11 mouse cellular contexts compared by ENCODE assay signal in genomic region chr10:85025799-85026424, GRCm38 (mm10).
A peak's percentile ranks its signal among the peaks of the same experiment; 100 is the strongest.
DNase-seq lines count a peak whose midpoint lies in the region; ATAC-seq lines count a peak whose summit lies in the region.
"Had no signal": no experiment of that assay in that cellular context is flagged by ENCODE, and none has a peak within 500 bp of the region (broad histone marks: within the 10 kb centered on the region; RNA-seq: fewer than 3 reads in every experiment).

No protein-coding gene starts in this region.

- H3K27me3 ChIP-seq in heart, embryonic 13.5 days (replicated peaks) = no peaks in the 10 kb centered on the region
- no peaks in the 10 kb centered on the region for H3K27me3 ChIP-seq in forebrain, embryonic 14.5 days (replicated peaks; ENCODE audit: control insufficient read depth, insufficient read depth, low read length)
- H3K27me3 ChIP-seq in liver, embryonic 12.5 days (replicated peaks) = no peaks in the 10 kb centered on the region
- H3K27me3 ChIP-seq: CH12.LX had no signal

- H3K4me1 ChIP-seq in heart, embryonic 13.5 days = 0 out of 2 replicates have a peak, but pooled peaks cover 3% of the 10 kb centered on the region
- H3K4me1 ChIP-seq in forebrain, embryonic 14.5 days (ENCODE audit: control insufficient read depth, insufficient read depth, low read length) = peaks cover 19% of the 10 kb centered on the region
- H3K4me1 ChIP-seq in liver, embryonic 12.5 days = peaks cover 12% of the 10 kb centered on the region

- H3K36me3 ChIP-seq in heart, embryonic 13.5 days = no peaks in the 10 kb centered on the region
- no peaks in the 10 kb centered on the region for H3K36me3 ChIP-seq in forebrain, embryonic 14.5 days (ENCODE audit: control insufficient read depth, insufficient read depth, low read length)
- no peaks in the 10 kb centered on the region for H3K36me3 ChIP-seq in liver, embryonic 12.5 days

- H3K4me2 ChIP-seq in heart, embryonic 13.5 days = no peak overlapping the region
- H3K4me2 ChIP-seq in forebrain, embryonic 14.5 days (ENCODE audit: low read length) = no peak overlapping the region
- H3K4me2 ChIP-seq in liver, embryonic 12.5 days = no peak overlapping the region
- H3K4me2 ChIP-seq: neural tube, embryonic 13.5 days had no signal

- H3K9ac ChIP-seq in heart, embryonic 13.5 days = no peak overlapping the region
- no peak overlapping the region for H3K9ac ChIP-seq in forebrain, embryonic 14.5 days (ENCODE audit: low read length)
- H3K9ac ChIP-seq in liver, embryonic 12.5 days = no peak overlapping the region
- H3K9ac ChIP-seq: neural tube, embryonic 13.5 days had no signal

- WGBS in heart, embryonic 13.5 days = 86% methylated on average over 11 of the region's 11 CpGs
- WGBS in forebrain, embryonic 14.5 days = 90% methylated on average over 11 of the region's 11 CpGs
- 80% methylated on average over 11 of the region's 11 CpGs for WGBS in liver, embryonic 12.5 days (ENCODE audit: insufficient replicate concordance)

- H3K4me3 ChIP-seq in heart, embryonic 13.5 days = no peak overlapping the region
- no peak overlapping the region for H3K4me3 ChIP-seq in forebrain, embryonic 14.5 days (ENCODE audit: low read depth, low read length)
- no peak overlapping the region for H3K4me3 ChIP-seq in liver, embryonic 12.5 days
- H3K4me3 ChIP-seq: neural tube, embryonic 13.5 days had no signal

- DNase-seq in heart, postnatal 10 days = no peak
- peak; percentile 20 for DNase-seq in 416B (ENCODE audit: low read depth)
- no peak for DNase-seq in forebrain, embryonic 14.5 days (ENCODE audit: low spot score)
- no peak for DNase-seq in gastrocnemius, postnatal 25 days
- no peak for DNase-seq in testis, postnatal 14 days (ENCODE audit: low spot score)
- no peak for DNase-seq in ovary, adult 18-20 months (ENCODE audit: low spot score)
- DNase-seq: thymus, adult 18-20 months had no signal

- ATAC-seq in heart, embryonic 13.5 days (ENCODE audit: extremely low read depth, insufficient number of reproducible peaks, low FRiP score, low TSS enrichment) = peak; percentile 97
- ATAC-seq in forebrain, embryonic 14.5 days = 0 out of 2 replicates have a peak, but pooled peaks have one; percentile 41
- ATAC-seq in liver, embryonic 12.5 days = peak; percentile 85

- H3K9me3 ChIP-seq in heart, embryonic 13.5 days = 0 out of 2 replicates have a peak, but pooled peaks cover 6% of the 10 kb centered on the region
- no peaks in the 10 kb centered on the region for H3K9me3 ChIP-seq in forebrain, embryonic 14.5 days (replicated peaks; ENCODE audit: control insufficient read depth, low read length)
- H3K9me3 ChIP-seq in liver, embryonic 12.5 days (replicated peaks) = no peaks in the 10 kb centered on the region
- H3K9me3 ChIP-seq: neural tube, embryonic 13.5 days had no signal

- intact Hi-C loops in heart, postnatal 10 days (cut with DNase I) = no loop called here

- no peak overlapping the region for H3K27ac ChIP-seq in heart, embryonic 13.5 days (replicated peaks)
- no peak overlapping the region for H3K27ac ChIP-seq in forebrain, embryonic 14.5 days (ENCODE audit: low read depth, low read length)
- H3K27ac ChIP-seq in liver, embryonic 12.5 days = no peak overlapping the region
- H3K27ac ChIP-seq: neural tube, embryonic 13.5 days had no signal

Comparison
In these comparisons a context has a peak if more than half of its experiments do, and no peak if none do; other contexts are left out.
1. ATAC-seq: peak in every context shown above with its lines; median percentile 97 in heart, embryonic 13.5 days; 85 in liver, embryonic 12.5 days; 41 in forebrain, embryonic 14.5 days.